Mouse (Mus musculus) forebrain, embryonic 10.5 days (tissue): ENCODE data around the gene Gm5737. TPM values are rescaled to one million over a fixed set of nuclear protein-coding genes. Genes with fewer than 3 reads are reported as not detected.

Experiments used
- DNase-seq: peaks from one replicate; pipeline ENCODE4 v3.0.0-alpha.2; 2017; ENCODE audit warnings: low spot score; ENCODE audit errors: extremely low spot score
- H3K27ac ChIP-seq: fragments of 300-500 bp; sonication (generic); 2 replicates; pipeline ENCODE4 v1.5.1; 2016; ENCODE audit warnings: mild to moderate bottlenecking
- H3K27me3 ChIP-seq: fragments of 300-500 bp; sonication (generic); 2 replicates; pipeline ENCODE4 v1.6.1; 2016; ENCODE audit warnings: mild to moderate bottlenecking; ENCODE audit not compliant: poor library complexity, severe bottlenecking
- H3K36me3 ChIP-seq: fragments of 300-500 bp; sonication (generic); replicated peaks from 2 replicates; pipeline ENCODE4 v1.6.1; 2016; ENCODE audit warnings: mild to moderate bottlenecking, moderate library complexity
- H3K4me1 ChIP-seq: fragments of 300-500 bp; sonication (generic); 2 replicates; pipeline ENCODE4 v1.6.1; 2016
- H3K4me3 ChIP-seq: fragments of 300-500 bp; sonication (generic); 2 replicates; pipeline ENCODE4 v1.5.1; 2016; ENCODE audit warnings: mild to moderate bottlenecking, moderate library complexity
- H3K9me3 ChIP-seq: fragments of 300-500 bp; sonication (generic); 2 replicates; pipeline ENCODE4 v1.6.1; 2016; ENCODE audit warnings: mild to moderate bottlenecking, moderate library complexity
- WGBS: fragments of 180-500 bp; shearing (Covaris S2); methylation state at CpG from one replicate; pipeline ENCODE4 v1.1.7; 2016; 5-methylcytosine and 5-hydroxymethylcytosine counted together
- polyA plus RNA-seq: library from polyadenylated mRNA; unstranded; fragments of >200 nt; fragmentation: Nextera tagmentation; extraction: Ambion mirVana; gene quantifications from 2 replicates; pipeline ENCODE4 v1.2.1, GENCODE M21; 2016

The Gm5737 gene
- polyA plus RNA-seq = not detected in 2 replicates

DNA sequence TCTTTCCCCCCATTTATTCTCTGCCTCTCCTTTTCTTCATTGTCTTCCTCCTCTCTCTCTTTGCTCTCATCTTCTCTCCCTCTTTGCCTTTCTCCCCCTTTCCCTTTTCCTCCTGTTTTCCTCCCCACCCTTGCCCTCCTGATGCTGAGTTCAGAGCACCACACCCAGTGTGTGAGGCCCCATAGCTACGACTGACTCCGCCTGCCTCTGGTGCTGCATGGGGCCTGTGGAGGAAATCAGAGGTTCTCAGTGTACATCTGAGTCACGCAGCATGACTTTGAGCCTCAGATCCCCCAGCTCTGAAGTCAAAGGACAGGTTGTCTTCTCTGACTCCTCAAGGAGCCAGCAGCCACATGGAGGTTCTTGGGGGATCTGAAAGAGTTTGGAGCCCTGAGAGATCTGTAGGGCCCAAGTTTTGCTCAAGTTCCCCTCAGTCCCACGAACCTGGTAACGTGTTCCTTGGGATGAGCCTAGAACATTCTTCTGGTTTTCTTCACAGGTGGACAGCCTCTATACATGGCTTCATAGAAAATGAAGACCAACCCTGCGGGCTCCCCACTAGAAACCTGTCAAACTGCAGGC is at the start of gene Gm5737:
Gm5737 (plus strand) TSS at position 532 of the 582 bp plus-strand sequence.
- WGBS = 88% methylated on average over 6 of the region's 6 CpGs
- H3K36me3 ChIP-seq = no peaks in the 10 kb centered on the region
- H3K9me3 ChIP-seq = no peaks in the 10 kb centered on the region
- no peak within 1 kb of the TSS for H3K4me3 ChIP-seq
- peaks cover 6% of the 10 kb centered on the region for H3K4me1 ChIP-seq
- no peak within 1 kb of the TSS for H3K27ac ChIP-seq
- no peak for DNase-seq
- peaks cover 38% of the 10 kb centered on the region for H3K27me3 ChIP-seq

DNA sequence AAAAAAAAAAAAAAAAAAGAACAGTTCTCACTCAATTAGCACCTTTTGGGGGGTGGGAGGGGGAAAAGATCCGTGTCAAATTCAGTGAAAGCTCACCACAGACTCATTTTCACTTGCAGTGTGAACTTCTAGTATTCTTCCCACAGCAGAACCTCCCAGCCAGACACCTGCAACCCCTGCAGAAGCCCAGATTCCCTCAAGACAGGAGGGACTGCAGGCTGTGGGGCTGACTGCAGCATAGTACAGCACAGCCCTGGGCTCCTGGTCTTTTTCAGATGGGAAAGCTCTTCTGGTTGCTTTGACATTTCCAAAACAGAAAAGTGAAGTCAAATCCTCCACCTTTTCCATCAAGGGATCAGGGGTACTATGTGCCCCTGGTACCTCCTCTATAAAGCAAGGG is 44.8 kb upstream of the Gm5737 start:
- H3K27ac ChIP-seq = 0 out of 2 replicates have a peak overlapping the region, but pooled peaks have one; percentile 60
- H3K9me3 ChIP-seq = no peaks in the 10 kb centered on the region
- H3K36me3 ChIP-seq = no peaks in the 10 kb centered on the region
- 4% methylated on average over 1 of the region's 1 CpGs for WGBS
- peaks cover 18% of the 10 kb centered on the region for H3K4me1 ChIP-seq
- H3K4me3 ChIP-seq = no peak overlapping the region
- DNase-seq = no peak
- no peaks in the 10 kb centered on the region for H3K27me3 ChIP-seq

- DNase-seq = no peak
Observed at GRCm38 (mm10) chr7:120771389-120771788, 40.8 kb upstream of the Gm5737 start.

GRCm38 (mm10) chr7:120778012-120778411 is 34.2 kb upstream of the Gm5737 start:
- no peak for DNase-seq
- H3K27ac ChIP-seq = no peak overlapping the region
- no peaks in the 10 kb centered on the region for H3K9me3 ChIP-seq
- no peaks in the 10 kb centered on the region for H3K4me1 ChIP-seq
- 68% methylated on average over 2 of the region's 2 CpGs for WGBS
- no peak overlapping the region for H3K4me3 ChIP-seq
- H3K36me3 ChIP-seq = no peaks in the 10 kb centered on the region
- H3K27me3 ChIP-seq = no peaks in the 10 kb centered on the region

More at GRCm38 (mm10) chr7:120771389-120771788, 40.8 kb upstream of the Gm5737 start:
- Histone ChIP-seq H3K27me3 (no peaks in the 10 kb centered on the region), H3K4me3 (no peak overlapping the region), H3K9me3 (no peaks in the 10 kb centered on the region), H3K36me3 (no peaks in the 10 kb centered on the region), H3K4me1 (peaks cover 17% of the 10 kb centered on the region), H3K27ac (no peak overlapping the region)
- 65% methylated on average over 1 of the region's 1 CpGs for WGBS

DNA sequence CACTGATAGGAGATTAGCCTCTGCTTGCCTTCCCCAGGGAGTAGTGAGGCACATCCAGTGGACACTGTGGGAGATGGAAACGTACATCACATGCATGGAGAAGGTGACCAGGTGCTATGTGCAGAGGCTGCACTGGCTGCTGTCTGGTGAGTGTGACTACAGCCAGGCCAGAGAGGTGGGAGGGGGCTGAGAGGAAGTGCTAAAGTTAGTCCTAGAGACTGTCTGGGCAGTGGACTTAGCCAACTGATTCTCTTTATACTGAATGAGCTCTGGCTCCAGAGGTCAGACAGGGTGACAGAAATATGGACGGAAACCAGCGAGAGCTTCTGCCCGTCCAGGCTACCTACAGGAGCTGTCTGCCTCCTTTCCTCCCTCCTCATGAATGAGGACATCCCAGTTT is 16.6 kb upstream of the Gm5737 start:
- H3K4me3 ChIP-seq = no peak overlapping the region
- H3K9me3 ChIP-seq = no peaks in the 10 kb centered on the region
- 81% methylated on average over 4 of the region's 4 CpGs for WGBS
- no peak for DNase-seq
- H3K27ac ChIP-seq = no peak overlapping the region
- H3K36me3 ChIP-seq = no peaks in the 10 kb centered on the region
- no peaks in the 10 kb centered on the region for H3K27me3 ChIP-seq
- no peaks in the 10 kb centered on the region for H3K4me1 ChIP-seq

- DNase-seq = no peak
- Histone ChIP-seq H3K4me3 (no peak overlapping the region), H3K36me3 (no peaks in the 10 kb centered on the region), H3K4me1 (no peaks in the 10 kb centered on the region), H3K27me3 (no peaks in the 10 kb centered on the region), H3K9me3 (no peaks in the 10 kb centered on the region), H3K27ac (no peak overlapping the region)
- 78% methylated on average over 3 of the region's 3 CpGs for WGBS
Observed at GRCm38 (mm10) chr7:120796369-120796768, 15.8 kb upstream of the Gm5737 start.

DNA sequence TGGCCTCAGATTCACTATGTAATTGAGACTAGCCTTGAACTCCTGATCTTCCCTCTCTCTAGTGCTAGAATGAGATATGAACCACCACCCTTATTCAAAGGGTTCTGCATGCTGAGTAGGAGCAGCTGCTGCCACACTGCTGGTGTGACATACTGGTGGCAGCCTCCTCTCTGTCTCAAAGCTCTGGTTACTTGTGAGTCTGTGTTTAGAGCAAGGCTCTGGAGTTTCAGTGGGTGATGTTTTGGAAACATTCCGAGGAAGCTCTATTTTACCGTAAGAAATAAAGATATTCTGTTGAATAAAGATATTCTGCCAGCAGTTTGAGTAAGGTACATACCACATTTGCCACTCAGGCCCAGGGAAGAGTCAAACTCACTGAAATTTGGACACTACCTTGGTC is 8.9 kb upstream of the Gm5737 start:
- H3K4me1 ChIP-seq = no peaks in the 10 kb centered on the region
- H3K4me3 ChIP-seq = no peak overlapping the region
- H3K36me3 ChIP-seq = no peaks in the 10 kb centered on the region
- no peak for DNase-seq
- 92% methylated on average over 2 of the region's 2 CpGs for WGBS
- H3K9me3 ChIP-seq = no peaks in the 10 kb centered on the region
- H3K27ac ChIP-seq = no peak overlapping the region
- H3K27me3 ChIP-seq = peaks cover 4% of the 10 kb centered on the region

GRCm38 (mm10) chr7:120809705-120810104 is 2.5 kb upstream of the Gm5737 start:
- 2% methylated on average over 27 of the region's 27 CpGs for WGBS
- Histone ChIP-seq H3K27ac (0 out of 2 replicates have a peak overlapping the region, but pooled peaks have one; percentile 20), H3K4me1 (peaks cover 6% of the 10 kb centered on the region), H3K36me3 (no peaks in the 10 kb centered on the region), H3K9me3 (no peaks in the 10 kb centered on the region), H3K4me3 (peak overlapping the region; percentile 46), H3K27me3 (peaks cover 38% of the 10 kb centered on the region)
- DNase-seq = no peak

- H3K4me1 ChIP-seq = no peaks in the 10 kb centered on the region
- DNase-seq = no peak
- H3K36me3 ChIP-seq = no peaks in the 10 kb centered on the region
- WGBS = 90% methylated on average over 6 of the region's 6 CpGs
- no peak overlapping the region for H3K4me3 ChIP-seq
- H3K27ac ChIP-seq = no peak overlapping the region
- no peaks in the 10 kb centered on the region for H3K9me3 ChIP-seq
- peaks cover 3% of the 10 kb centered on the region; the same call in 1 of the 2 replicates for H3K27me3 ChIP-seq
Observed at GRCm38 (mm10) chr7:120817552-120817951, 5.4 kb downstream of the Gm5737 start.

DNA sequence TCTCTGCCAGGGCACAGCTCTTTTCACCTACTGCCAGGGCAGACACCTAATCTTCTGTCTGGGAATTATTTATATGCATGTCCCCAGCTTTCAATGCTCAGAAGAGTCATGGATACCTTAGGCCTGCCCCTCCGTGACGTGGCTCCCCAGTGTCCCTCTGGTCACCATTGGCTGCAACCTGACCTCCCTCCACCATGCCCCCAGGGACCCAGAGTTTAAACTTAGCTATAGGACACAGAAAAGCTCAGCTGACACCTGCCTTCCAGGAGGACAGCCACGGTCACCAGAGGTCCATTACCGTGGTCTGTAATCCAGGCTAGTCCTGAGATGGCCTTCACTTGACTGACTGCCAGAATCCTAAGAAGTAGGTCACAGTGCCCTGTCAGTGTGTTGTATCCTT is 7.2 kb downstream of the Gm5737 start:
- Histone ChIP-seq H3K36me3 (no peaks in the 10 kb centered on the region), H3K27ac (no peak overlapping the region), H3K27me3 (peaks cover 9% of the 10 kb centered on the region; the same call in 1 of the 2 replicates), H3K4me3 (no peak overlapping the region), H3K9me3 (no peaks in the 10 kb centered on the region), H3K4me1 (no peaks in the 10 kb centered on the region)
- no peak for DNase-seq
- WGBS = 94% methylated on average over 4 of the region's 4 CpGs

DNA sequence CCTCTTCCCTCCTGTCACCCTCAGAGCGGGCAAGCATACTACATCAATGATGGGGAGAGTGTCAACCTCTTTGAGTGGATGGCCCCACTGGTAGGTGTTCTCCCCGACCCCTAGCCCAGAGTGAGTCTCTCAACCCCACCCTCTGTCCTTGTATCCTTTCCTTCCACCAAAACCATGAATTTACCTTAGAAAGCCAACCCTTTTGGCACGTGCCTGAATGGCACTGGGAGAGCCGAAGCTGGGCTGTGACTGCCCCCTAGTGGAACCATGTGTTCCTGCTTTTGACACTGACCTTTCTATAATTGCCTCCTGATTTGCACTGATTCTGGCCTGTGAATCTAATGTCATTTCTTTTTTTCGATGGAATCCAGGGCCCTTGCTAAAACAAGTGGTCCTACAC is 11.1 kb downstream of the Gm5737 start:
- H3K4me3 ChIP-seq = no peak overlapping the region
- peaks cover 9% of the 10 kb centered on the region; the same call in 1 of the 2 replicates for H3K27me3 ChIP-seq
- no peaks in the 10 kb centered on the region for H3K9me3 ChIP-seq
- H3K36me3 ChIP-seq = no peaks in the 10 kb centered on the region
- no peak overlapping the region for H3K27ac ChIP-seq
- peak; percentile 65 for DNase-seq
- H3K4me1 ChIP-seq = no peaks in the 10 kb centered on the region
- 31% methylated on average over 5 of the region's 5 CpGs for WGBS

DNA sequence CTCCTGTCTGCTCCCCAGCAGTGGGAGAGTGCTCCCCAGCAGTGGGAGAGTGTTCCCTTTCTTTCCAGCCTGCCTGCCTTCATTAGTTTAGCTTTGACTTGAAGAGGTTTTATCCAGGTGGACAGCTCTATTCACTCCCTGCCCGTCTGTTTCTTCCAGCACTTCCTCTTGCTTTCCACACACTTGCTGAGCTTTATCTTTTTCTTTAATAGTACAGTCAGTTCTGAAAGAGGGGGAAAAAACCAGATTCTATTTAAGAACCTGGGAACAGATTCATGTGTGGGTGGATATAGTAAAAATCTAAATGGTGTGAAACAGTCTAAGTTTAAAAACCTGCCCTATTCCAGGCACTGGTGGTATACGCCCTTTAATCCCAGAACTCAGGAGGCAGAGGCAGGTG is 12.9 kb downstream of the Gm5737 start:
- Histone ChIP-seq H3K9me3 (no peaks in the 10 kb centered on the region), H3K36me3 (no peaks in the 10 kb centered on the region)

DNA sequence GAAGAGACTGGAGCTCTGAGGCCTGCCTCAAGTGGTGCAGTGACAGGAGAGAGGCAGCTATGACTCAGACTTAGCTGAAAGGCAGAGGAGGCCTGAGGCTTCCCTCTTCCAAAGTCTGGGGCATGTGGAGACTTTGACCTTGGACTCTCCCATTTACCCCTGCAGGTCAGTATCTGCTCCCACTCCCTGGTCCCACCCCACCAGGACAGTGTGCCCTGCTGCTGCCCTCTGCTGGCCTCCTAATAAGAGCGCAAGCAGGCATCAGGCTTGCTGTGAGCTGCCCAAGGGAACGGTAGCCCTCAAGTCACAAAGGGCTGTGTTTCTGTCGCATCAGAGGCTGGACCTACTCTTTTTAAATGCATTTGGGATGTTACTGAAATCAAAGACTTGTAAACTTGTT is 14.2 kb downstream of the Gm5737 start:
- peaks cover 39% of the 10 kb centered on the region for H3K27me3 ChIP-seq
- peaks cover 15% of the 10 kb centered on the region for H3K4me1 ChIP-seq
- no peaks in the 10 kb centered on the region for H3K36me3 ChIP-seq
- DNase-seq = peak; percentile 56
- no peak overlapping the region for H3K27ac ChIP-seq
- H3K4me3 ChIP-seq = no peak overlapping the region
- H3K9me3 ChIP-seq = no peaks in the 10 kb centered on the region
- 19% methylated on average over 3 of the region's 3 CpGs for WGBS

More for the DNA sequence above, 12.9 kb downstream of the Gm5737 start:
- DNase-seq = no peak
- H3K27ac ChIP-seq = no peak overlapping the region
- H3K27me3 ChIP-seq = peaks cover 26% of the 10 kb centered on the region
- peaks cover 1% of the 10 kb centered on the region; the same call in 1 of the 2 replicates for H3K4me1 ChIP-seq
- WGBS = 78% methylated on average over 2 of the region's 2 CpGs
- no peak overlapping the region for H3K4me3 ChIP-seq
